Mouse (Mus musculus): ENCODE data around the gene 3110082I17Rik. TPM values are rescaled to one million over a fixed set of nuclear protein-coding genes. Genes with fewer than 3 reads are reported as not detected.

3110082I17Rik gene
- polyA plus RNA-seq, 1 experiment from 2014 or later = 21.9 TPM

DNA sequence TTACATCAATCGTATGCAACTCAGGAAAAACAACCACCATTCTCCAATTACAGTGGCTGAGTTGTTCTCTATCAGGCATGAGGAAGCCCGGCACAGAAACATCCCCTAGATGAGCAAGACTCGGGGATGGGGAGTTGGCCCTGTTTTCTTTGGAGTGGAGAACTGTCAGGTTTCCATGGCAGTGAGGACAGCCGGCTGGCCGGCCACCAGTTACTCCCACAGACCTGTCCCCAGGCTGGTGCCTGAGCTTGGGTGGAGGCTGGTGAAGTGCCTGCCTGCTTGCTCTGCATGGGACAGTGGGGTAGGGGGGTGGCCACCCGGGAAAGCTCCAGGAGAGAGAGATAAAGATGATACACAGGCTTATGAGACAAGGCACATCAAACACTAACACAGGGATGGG, 12.3 kb downstream of the 3110082I17Rik start:
- WGBS (ENCODE audit: insufficient replicate concordance) = 54% methylated on average over 6 of the region's 6 CpGs
- Histone ChIP-seq H3K36me3 (ENCODE audit: control insufficient read depth, insufficient read depth, low read length) (no peaks in the 10 kb centered on the region), H3K4me2 (no peak overlapping the region), H3K27ac (ENCODE audit: low read depth, low read length) (no peak overlapping the region), H3K4me3 (ENCODE audit: low read depth, low read length) (no peak overlapping the region), H3K9ac (ENCODE audit: low read depth, low read length) (no peak overlapping the region), H3K4me1 (ENCODE audit: control insufficient read depth, insufficient read depth, low read length) (peaks cover 7% of the 10 kb centered on the region; the same call in 1 of the 2 replicates), H3K27me3 (ENCODE audit: control insufficient read depth, insufficient read depth, low read length) (no peaks in the 10 kb centered on the region), H3K9me3 (replicated peaks; ENCODE audit: control insufficient read depth, low read length) (no peaks in the 10 kb centered on the region)
- no peak for ATAC-seq (replicated peaks; ENCODE audit: insufficient number of reproducible peaks, low FRiP score, low TSS enrichment)

DNA sequence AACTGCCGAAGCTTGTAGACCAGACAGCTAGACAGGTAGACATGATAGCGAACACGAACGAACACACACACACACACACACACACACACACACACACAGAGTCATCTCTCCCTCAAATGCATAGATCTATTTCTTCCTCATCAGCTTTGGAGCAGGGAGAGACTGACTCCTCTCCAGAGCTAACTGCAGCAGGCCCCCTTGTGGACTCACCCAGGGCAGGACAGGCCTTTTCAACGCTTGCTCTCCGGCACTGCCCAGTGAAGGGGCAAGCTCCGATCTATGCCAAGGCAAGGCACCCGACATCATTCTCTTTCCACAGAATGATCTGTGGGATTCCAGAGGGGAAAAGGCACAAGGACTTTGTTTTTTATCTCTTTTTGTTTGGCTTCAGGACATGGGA, 15.1 kb downstream of the 3110082I17Rik start:
- Histone ChIP-seq H3K9ac (ENCODE audit: low read depth, low read length) (no peak overlapping the region), H3K4me3 (ENCODE audit: low read depth, low read length) (no peak overlapping the region), H3K27me3 (ENCODE audit: control insufficient read depth, insufficient read depth, low read length) (no peaks in the 10 kb centered on the region), H3K4me1 (ENCODE audit: control insufficient read depth, insufficient read depth, low read length) (peaks cover 7% of the 10 kb centered on the region; the same call in 1 of the 2 replicates), H3K9me3 (replicated peaks; ENCODE audit: control insufficient read depth, low read length) (no peaks in the 10 kb centered on the region), H3K27ac (ENCODE audit: low read depth, low read length) (no peak overlapping the region), H3K4me2 (no peak overlapping the region), H3K36me3 (ENCODE audit: control insufficient read depth, insufficient read depth, low read length) (no peaks in the 10 kb centered on the region)
- ATAC-seq (replicated peaks; ENCODE audit: insufficient number of reproducible peaks, low FRiP score, low TSS enrichment) = no peak
- WGBS (ENCODE audit: insufficient replicate concordance) = 80% methylated on average over 8 of the region's 8 CpGs

DNA sequence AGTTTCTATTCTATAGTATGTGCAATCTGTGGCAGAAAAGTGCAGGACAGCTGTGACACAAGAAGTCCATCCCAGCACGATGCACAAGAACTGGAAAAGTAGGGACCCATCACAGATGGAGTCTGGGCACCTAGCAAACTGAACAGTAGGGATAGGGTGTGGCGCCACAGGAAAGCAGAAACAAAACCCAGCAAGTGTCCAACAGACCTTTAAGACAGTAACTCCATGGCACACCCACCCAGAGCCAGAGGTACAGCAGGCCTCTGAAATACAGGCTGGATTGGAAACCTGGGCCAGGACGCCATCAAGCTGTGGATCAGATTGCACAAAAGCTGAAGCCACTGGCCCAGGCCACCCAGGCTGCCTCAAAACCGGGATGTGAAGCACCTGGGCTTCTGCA, 17.4 kb downstream of the 3110082I17Rik start:
- no peaks in the 10 kb centered on the region for H3K36me3 ChIP-seq (ENCODE audit: control insufficient read depth, insufficient read depth, low read length)
- no peaks in the 10 kb centered on the region for H3K9me3 ChIP-seq (replicated peaks; ENCODE audit: control insufficient read depth, low read length)
- ATAC-seq (replicated peaks; ENCODE audit: insufficient number of reproducible peaks, low FRiP score, low TSS enrichment) = no peak
- H3K27ac ChIP-seq (ENCODE audit: low read depth, low read length) = no peak overlapping the region
- H3K9ac ChIP-seq (ENCODE audit: low read depth, low read length) = no peak overlapping the region
- 78% methylated on average over 4 of the region's 4 CpGs for WGBS (ENCODE audit: insufficient replicate concordance)
- no peaks in the 10 kb centered on the region for H3K4me1 ChIP-seq (ENCODE audit: control insufficient read depth, insufficient read depth, low read length)
- no peak overlapping the region for H3K4me2 ChIP-seq
- no peaks in the 10 kb centered on the region for H3K27me3 ChIP-seq (ENCODE audit: control insufficient read depth, insufficient read depth, low read length)
- no peak overlapping the region for H3K4me3 ChIP-seq (ENCODE audit: low read depth, low read length)

DNA sequence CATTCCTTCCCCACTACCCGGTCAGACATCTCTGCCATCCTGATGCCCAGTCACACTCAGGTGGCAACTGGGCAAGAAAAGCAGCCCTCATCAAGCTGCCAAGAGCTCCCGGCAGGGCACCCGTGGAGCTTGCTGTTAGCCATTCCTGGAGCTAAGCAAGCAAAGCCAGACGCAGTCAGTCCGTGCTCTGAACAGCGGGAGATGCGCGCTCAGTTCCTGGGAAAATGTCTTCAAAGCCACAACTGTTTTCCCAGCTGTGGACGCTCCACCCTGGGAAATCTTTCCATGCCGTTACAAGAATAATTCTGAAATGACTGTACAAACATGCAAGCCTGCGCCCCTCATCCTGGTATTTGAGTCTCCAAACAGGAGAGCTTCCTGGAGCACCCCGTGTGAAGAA, 17.9 kb downstream of the 3110082I17Rik start:
- H3K9ac ChIP-seq (ENCODE audit: low read depth, low read length) = no peak overlapping the region
- H3K9me3 ChIP-seq (replicated peaks; ENCODE audit: control insufficient read depth, low read length) = no peaks in the 10 kb centered on the region
- no peak for ATAC-seq (replicated peaks; ENCODE audit: insufficient number of reproducible peaks, low FRiP score, low TSS enrichment)
- no peak overlapping the region for H3K4me2 ChIP-seq
- H3K27me3 ChIP-seq (ENCODE audit: control insufficient read depth, insufficient read depth, low read length) = no peaks in the 10 kb centered on the region
- H3K4me1 ChIP-seq (ENCODE audit: control insufficient read depth, insufficient read depth, low read length) = no peaks in the 10 kb centered on the region
- WGBS (ENCODE audit: insufficient replicate concordance) = 81% methylated on average over 12 of the region's 12 CpGs
- no peak overlapping the region for H3K4me3 ChIP-seq (ENCODE audit: low read depth, low read length)
- no peaks in the 10 kb centered on the region for H3K36me3 ChIP-seq (ENCODE audit: control insufficient read depth, insufficient read depth, low read length)
- no peak overlapping the region for H3K27ac ChIP-seq (ENCODE audit: low read depth, low read length)

DNA sequence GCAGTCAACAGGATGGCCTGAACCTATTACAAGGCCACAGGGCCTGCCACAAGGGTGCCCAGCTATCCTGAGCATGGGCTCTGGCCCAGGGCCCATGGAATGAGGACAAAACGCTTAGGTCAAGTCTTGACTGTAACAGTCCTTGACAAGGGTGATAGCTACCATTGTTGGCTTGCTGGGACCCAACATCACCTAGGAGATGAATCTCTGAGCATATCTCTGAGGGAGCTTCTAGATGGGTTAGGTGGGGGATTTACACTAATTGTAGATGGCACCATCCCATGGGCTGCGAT, 18.7 kb downstream of the 3110082I17Rik start:
- no peak overlapping the region for H3K9ac ChIP-seq (ENCODE audit: low read depth, low read length)
- H3K4me2 ChIP-seq = no peak overlapping the region
- no peaks in the 10 kb centered on the region for H3K27me3 ChIP-seq (ENCODE audit: control insufficient read depth, insufficient read depth, low read length)
- 84% methylated on average over 2 of the region's 2 CpGs for whole genome bisulfite sequencing (ENCODE audit: insufficient replicate concordance)
- H3K4me1 ChIP-seq (ENCODE audit: control insufficient read depth, insufficient read depth, low read length) = no peaks in the 10 kb centered on the region
- no peaks in the 10 kb centered on the region for H3K9me3 ChIP-seq (replicated peaks; ENCODE audit: control insufficient read depth, low read length)
- no peak overlapping the region for H3K4me3 ChIP-seq (ENCODE audit: low read depth, low read length)
- no peaks in the 10 kb centered on the region for H3K36me3 ChIP-seq (ENCODE audit: control insufficient read depth, insufficient read depth, low read length)
- no peak overlapping the region for H3K27ac ChIP-seq (ENCODE audit: low read depth, low read length)
- no peak for ATAC-seq (replicated peaks; ENCODE audit: insufficient number of reproducible peaks, low FRiP score, low TSS enrichment)

DNA sequence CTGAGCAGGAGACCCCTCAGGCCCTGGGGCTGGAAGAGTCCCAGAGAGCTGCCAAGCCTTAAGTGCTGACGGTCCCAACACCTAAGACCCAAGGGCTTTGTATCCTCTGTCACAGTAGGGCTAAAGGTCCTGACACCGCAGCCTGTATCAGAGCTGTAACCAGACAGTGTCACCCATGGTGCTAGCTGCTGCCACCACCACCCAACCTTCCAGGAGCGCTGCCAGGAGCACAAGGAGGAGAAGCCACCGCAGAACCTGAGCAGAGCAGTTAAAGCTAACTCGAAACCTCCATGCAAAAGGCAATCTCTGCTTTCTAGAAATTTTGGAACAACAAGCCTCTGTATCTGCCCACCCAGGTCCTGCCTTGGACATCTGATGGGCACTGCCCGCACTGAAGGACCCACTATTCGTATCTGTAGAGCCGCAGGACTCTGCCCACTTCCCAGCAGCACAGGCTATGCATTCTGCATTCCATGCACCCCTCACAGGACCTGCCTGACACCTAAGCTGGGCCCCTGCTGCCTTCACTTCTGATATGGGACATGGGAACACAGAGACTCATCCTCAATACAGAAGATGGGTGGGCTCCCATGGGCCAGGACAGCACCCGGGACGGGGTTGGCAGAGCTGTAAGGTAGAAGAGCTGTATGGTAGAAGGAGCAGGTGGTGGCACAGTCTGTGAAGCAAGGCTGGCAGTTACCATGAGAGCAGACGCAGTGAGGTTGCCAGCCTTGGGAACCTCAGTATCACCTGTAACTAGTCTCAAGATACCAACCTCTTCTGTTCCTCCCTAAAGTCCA, 19.2 kb downstream of the 3110082I17Rik start:
- Histone ChIP-seq H3K27ac (ENCODE audit: low read depth, low read length) (no peak overlapping the region), H3K9me3 (replicated peaks; ENCODE audit: control insufficient read depth, low read length) (no peaks in the 10 kb centered on the region), H3K27me3 (ENCODE audit: control insufficient read depth, insufficient read depth, low read length) (no peaks in the 10 kb centered on the region), H3K4me3 (ENCODE audit: low read depth, low read length) (no peak overlapping the region), H3K36me3 (ENCODE audit: control insufficient read depth, insufficient read depth, low read length) (no peaks in the 10 kb centered on the region), H3K4me1 (ENCODE audit: control insufficient read depth, insufficient read depth, low read length) (no peaks in the 10 kb centered on the region), H3K4me2 (no peak overlapping the region), H3K9ac (ENCODE audit: low read depth, low read length) (no peak overlapping the region)
- WGBS (ENCODE audit: insufficient replicate concordance) = 86% methylated on average over 11 of the region's 11 CpGs
- ATAC-seq (replicated peaks; ENCODE audit: insufficient number of reproducible peaks, low FRiP score, low TSS enrichment) = no peak

DNA sequence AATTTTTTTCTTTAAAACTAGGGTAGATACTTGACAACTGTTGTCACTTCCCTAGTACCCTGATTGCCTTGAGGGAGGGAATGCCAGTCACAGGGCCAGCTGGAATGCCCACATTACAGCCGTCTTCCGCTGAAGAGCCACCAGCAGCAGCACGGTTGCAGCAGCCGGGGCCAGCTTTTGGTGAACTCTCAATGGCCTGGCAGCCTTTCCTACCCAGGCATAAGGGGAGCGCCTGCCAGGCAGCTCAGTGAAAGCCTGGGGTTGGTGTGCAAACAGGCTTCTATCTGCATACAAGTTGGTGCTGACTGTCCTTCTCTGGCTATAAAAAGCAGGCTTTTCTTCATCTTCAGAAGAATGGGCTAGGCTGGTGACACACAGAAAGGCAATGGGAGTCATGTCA, 19.9 kb downstream of the 3110082I17Rik start:
- Histone ChIP-seq H3K4me2 (no peak overlapping the region), H3K9ac (ENCODE audit: low read depth, low read length) (no peak overlapping the region), H3K9me3 (replicated peaks; ENCODE audit: control insufficient read depth, low read length) (no peaks in the 10 kb centered on the region), H3K27me3 (ENCODE audit: control insufficient read depth, insufficient read depth, low read length) (no peaks in the 10 kb centered on the region), H3K4me3 (ENCODE audit: low read depth, low read length) (no peak overlapping the region), H3K36me3 (ENCODE audit: control insufficient read depth, insufficient read depth, low read length) (no peaks in the 10 kb centered on the region), H3K4me1 (ENCODE audit: control insufficient read depth, insufficient read depth, low read length) (no peaks in the 10 kb centered on the region), H3K27ac (ENCODE audit: low read depth, low read length) (no peak overlapping the region)
- 78% methylated on average over 5 of the region's 5 CpGs for WGBS (ENCODE audit: insufficient replicate concordance)
- ATAC-seq (replicated peaks; ENCODE audit: insufficient number of reproducible peaks, low FRiP score, low TSS enrichment) = no peak

DNA sequence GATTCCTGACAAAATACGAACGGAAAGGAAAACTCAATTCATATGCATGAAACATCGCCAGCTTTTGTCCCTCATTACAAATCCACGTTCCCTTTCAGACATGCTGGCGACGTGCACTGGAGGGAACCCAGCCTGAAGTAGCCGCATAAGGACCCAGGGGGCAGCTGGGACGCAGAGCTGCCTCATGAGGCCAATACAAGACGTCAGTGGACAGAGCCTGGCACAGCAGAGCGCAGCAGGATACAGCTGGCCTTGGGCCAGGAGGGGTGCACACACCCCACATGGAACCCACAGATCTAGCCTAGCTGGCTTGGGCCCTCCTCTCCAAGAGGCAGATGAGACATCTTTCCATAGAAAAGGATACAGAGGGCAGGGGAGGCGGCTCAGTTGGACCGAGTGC, 21.9 kb downstream of the 3110082I17Rik start:
- no peaks in the 10 kb centered on the region for H3K36me3 ChIP-seq (ENCODE audit: control insufficient read depth, insufficient read depth, low read length)
- no peak overlapping the region for H3K27ac ChIP-seq (ENCODE audit: low read depth, low read length)
- no peak for ATAC-seq (replicated peaks; ENCODE audit: insufficient number of reproducible peaks, low FRiP score, low TSS enrichment)
- WGBS (ENCODE audit: insufficient replicate concordance) = 91% methylated on average over 12 of the region's 12 CpGs
- H3K4me1 ChIP-seq (ENCODE audit: control insufficient read depth, insufficient read depth, low read length) = no peaks in the 10 kb centered on the region
- H3K27me3 ChIP-seq (ENCODE audit: control insufficient read depth, insufficient read depth, low read length) = no peaks in the 10 kb centered on the region
- H3K4me3 ChIP-seq (ENCODE audit: low read depth, low read length) = no peak overlapping the region
- no peaks in the 10 kb centered on the region for H3K9me3 ChIP-seq (replicated peaks; ENCODE audit: control insufficient read depth, low read length)
- no peak overlapping the region for H3K4me2 ChIP-seq
- no peak overlapping the region for H3K9ac ChIP-seq (ENCODE audit: low read depth, low read length)

DNA sequence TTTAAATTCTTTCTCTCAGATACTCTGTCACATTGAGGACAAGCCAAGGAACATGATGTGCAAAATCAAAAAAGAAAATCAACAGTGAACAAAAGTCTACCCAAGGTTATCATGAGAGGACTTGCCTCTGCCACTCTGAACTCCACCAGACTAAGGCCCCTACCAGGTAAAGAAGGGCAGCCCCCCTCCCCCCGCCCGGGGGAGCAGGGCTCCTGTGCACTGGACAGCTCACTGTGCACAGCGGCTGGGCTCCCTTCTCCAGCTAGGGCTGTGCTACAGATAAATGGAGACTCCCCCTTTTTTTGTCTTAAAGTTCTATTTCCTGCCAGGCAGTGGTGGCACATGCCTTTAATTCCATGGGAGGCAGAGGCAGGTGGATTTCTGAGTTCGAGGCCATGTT, 22.6 kb downstream of the 3110082I17Rik start:
- no peaks in the 10 kb centered on the region for H3K9me3 ChIP-seq (replicated peaks; ENCODE audit: control insufficient read depth, low read length)
- no peak overlapping the region for H3K9ac ChIP-seq (ENCODE audit: low read depth, low read length)
- no peak overlapping the region for H3K4me2 ChIP-seq
- H3K27me3 ChIP-seq (ENCODE audit: control insufficient read depth, insufficient read depth, low read length) = no peaks in the 10 kb centered on the region
- no peak overlapping the region for H3K27ac ChIP-seq (ENCODE audit: low read depth, low read length)
- H3K4me3 ChIP-seq (ENCODE audit: low read depth, low read length) = no peak overlapping the region
- H3K36me3 ChIP-seq (ENCODE audit: control insufficient read depth, insufficient read depth, low read length) = no peaks in the 10 kb centered on the region
- 91% methylated on average over 4 of the region's 4 CpGs for WGBS (ENCODE audit: insufficient replicate concordance)
- no peaks in the 10 kb centered on the region for H3K4me1 ChIP-seq (ENCODE audit: control insufficient read depth, insufficient read depth, low read length)
- ATAC-seq (replicated peaks; ENCODE audit: insufficient number of reproducible peaks, low FRiP score, low TSS enrichment) = no peak
